Mouse (Mus musculus) bone marrow macrophage, adult 2 months (primary cell): ENCODE measurements around the gene Csf2ra. TPM values are rescaled to one million over a fixed set of nuclear protein-coding genes. Genes with fewer than 3 reads are reported as not detected.
A peak's percentile ranks its signal among the peaks of the same experiment; 100 is the strongest.
"Not testable (repeated sequence)": the region's sequence is repeated elsewhere in the genome, so short reads cannot be mapped to it uniquely, and the experiment has no call there.

Experiments
- H3K27ac ChIP-seq: 2 replicates; pipeline ENCODE4 v1.5.1; 2012; ENCODE audit warnings: low read depth, low read length; ENCODE audit not compliant: insufficient read depth
- H3K4me1 ChIP-seq: 2 replicates; pipeline ENCODE4 v1.6.1; 2012; ENCODE audit warnings: low read length; ENCODE audit not compliant: control insufficient read depth, insufficient read depth
- H3K4me3 ChIP-seq: 2 replicates; pipeline ENCODE4 v1.5.1; 2012; ENCODE audit warnings: mild to moderate bottlenecking, low read length, moderate library complexity; ENCODE audit not compliant: insufficient read depth
- CTCF ChIP-seq: IDR thresholded peaks from 2 replicates; pipeline ENCODE4 v1.5.1; 2012; ENCODE audit warnings: low read depth, mild to moderate bottlenecking, low read length, moderate library complexity
- POLR2A ChIP-seq: IDR thresholded peaks from 2 replicates; pipeline ENCODE4 v1.6.1; 2012; ENCODE audit warnings: mild to moderate bottlenecking, low read depth, low read length, borderline replicate concordance
- polyA plus RNA-seq: library from polyadenylated mRNA; stranded (reverse); fragments of >200 nt; gene quantifications from 2 replicates; pipeline ENCODE4 v1.2.4, GENCODE M21; 2012; ENCODE audit not compliant: missing spikeins, insufficient read depth, insufficient read length

Gene Csf2ra
- polyA plus RNA-seq, 1 experiment: 503 TPM

DNA sequence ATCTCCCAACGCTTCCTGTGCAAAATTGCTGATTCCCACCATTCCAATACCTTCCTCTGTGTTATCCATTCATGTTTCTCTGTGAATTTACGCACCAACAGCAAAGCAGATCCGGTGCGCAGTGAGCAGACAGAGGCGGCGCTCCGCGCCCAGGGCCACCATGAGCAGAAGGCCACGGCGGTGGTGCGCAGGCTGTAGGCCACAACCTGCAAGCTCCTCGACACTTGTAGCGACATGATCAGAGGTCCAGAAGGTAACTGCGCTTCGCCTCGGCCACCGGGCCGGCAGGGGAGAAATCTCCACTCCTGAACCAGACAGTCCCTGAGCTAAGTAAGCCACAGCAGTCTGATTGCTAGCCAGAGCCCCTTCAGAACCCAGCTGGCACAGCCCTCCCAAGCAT is 29.5 kb upstream of the Csf2ra start:
- no peak for TF ChIP-seq CTCF
- TF ChIP-seq POLR2A: no peak
- no peaks in the 10 kb centered on the region for H3K4me1 ChIP-seq
- H3K4me3 ChIP-seq: no peak overlapping the region
- H3K27ac ChIP-seq: no peak overlapping the region

DNA sequence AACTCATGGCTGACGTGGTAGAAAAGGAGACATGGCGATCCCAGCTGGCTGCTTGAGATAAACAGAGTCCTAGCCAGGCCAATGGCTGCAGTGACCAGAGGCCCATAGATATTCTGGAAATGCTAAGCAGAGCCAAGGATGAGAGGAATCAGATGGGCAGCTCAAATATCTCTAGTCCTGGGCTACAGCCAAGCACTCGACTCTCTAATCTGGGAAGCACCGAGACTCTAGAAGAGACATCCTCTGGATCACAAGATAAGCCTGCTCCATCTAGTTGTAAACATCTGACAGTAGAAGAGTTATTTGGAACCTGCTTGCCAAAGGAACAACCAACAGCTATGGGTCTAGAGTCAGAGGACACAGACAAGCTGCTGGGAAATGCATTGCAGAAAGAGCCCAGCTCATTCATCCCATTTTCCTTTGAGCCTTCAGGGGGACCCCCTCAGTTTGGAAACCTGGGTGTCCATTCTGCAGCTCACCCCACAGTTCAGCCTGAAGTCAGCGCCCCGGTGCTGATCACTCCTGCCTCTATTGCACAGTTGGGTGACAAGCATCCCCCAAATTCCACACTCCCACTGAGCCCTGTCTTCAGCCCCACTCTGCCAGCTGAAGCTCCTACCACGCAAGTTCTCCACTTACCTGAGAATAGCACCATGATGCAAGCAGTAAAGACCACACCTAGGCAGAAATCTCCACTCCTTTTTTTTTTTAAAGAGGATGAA is 28.1 kb upstream of the Csf2ra start:
- Histone ChIP-seq H3K4me1 (no peaks in the 10 kb centered on the region), H3K4me3 (no peak overlapping the region), H3K27ac (no peak overlapping the region)
- no peak for TF ChIP-seq CTCF
- TF ChIP-seq POLR2A: no peak

GRCm38 (mm10) chr19:61247334-61247733 is 19.1 kb upstream of the Csf2ra start:
- H3K4me1 ChIP-seq: peaks cover 15% of the 10 kb centered on the region
- not testable (repeated sequence) for H3K4me3 ChIP-seq

DNA sequence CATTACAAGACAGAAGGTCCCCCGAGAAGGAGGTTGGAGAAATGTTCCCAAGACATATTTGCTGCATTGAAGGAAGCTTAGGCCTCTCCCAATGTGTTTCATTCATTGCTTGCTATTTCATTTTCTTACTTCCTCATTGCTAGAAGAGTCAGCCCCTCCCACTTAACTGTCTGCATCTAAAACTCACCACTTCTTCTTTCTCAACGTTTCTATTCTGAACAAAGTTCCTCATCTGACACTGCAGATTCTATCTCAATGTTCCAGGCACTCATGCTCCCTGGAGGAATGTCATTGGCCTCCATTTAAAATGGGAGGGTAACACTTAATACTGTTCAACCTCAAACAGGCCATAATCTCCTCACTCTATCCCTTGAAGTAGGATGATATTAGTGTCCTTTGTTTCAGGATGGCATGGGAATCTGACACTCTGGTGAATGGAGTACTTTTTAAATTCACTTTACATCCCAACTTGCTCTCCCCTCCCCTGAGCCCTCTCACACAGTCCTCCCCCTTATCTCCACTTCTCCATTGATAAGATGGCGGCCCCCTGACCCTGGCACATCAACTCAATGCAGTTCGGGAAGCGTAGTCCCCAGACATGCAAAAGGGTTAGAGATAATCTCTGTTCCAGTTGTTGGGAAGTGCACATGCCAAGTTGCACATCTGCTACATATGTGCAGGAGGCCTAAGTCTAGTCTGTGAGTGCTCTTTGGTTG is 16.6 kb upstream of the Csf2ra start:
- peaks cover 15% of the 10 kb centered on the region for H3K4me1 ChIP-seq
- no peak overlapping the region for H3K4me3 ChIP-seq
- peak overlapping the region; percentile 88 for H3K27ac ChIP-seq
- no peak for TF ChIP-seq POLR2A
- TF ChIP-seq CTCF: no peak

More at GRCm38 (mm10) chr19:61247334-61247733, 19.1 kb upstream of the Csf2ra start:
- H3K27ac ChIP-seq: not testable (repeated sequence)

DNA sequence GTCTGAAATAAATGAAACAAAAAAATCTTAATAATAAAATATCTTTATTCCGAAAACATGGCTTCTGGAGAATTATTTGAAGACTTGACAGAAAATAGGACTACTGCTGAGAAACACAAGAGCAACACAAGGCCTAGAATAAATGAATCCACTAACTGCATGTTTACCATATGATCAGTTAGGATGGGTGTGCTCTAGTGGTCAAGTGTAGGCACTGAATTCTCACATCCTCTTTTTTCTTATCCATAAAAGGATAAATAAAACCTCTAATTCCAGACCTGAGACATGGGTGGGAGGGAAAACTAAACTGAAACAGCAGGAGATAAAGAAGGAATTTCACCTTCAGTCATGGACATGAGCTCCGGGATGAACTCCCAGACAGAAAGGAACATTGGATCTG is 9.7 kb upstream of the Csf2ra start:
- Histone ChIP-seq H3K4me3 (no peak overlapping the region), H3K27ac (no peak overlapping the region), H3K4me1 (peaks cover 2% of the 10 kb centered on the region; the same call in 1 of the 2 replicates)
- TF ChIP-seq POLR2A (no peak), CTCF (no peak)

GRCm38 (mm10) chr19:61234532-61234931 is 6.3 kb upstream of the Csf2ra start:
- Histone ChIP-seq H3K4me3 (no peak overlapping the region), H3K4me1 (peaks cover 8% of the 10 kb centered on the region), H3K27ac (no peak overlapping the region)
- TF ChIP-seq CTCF (no peak), POLR2A (no peak)

DNA sequence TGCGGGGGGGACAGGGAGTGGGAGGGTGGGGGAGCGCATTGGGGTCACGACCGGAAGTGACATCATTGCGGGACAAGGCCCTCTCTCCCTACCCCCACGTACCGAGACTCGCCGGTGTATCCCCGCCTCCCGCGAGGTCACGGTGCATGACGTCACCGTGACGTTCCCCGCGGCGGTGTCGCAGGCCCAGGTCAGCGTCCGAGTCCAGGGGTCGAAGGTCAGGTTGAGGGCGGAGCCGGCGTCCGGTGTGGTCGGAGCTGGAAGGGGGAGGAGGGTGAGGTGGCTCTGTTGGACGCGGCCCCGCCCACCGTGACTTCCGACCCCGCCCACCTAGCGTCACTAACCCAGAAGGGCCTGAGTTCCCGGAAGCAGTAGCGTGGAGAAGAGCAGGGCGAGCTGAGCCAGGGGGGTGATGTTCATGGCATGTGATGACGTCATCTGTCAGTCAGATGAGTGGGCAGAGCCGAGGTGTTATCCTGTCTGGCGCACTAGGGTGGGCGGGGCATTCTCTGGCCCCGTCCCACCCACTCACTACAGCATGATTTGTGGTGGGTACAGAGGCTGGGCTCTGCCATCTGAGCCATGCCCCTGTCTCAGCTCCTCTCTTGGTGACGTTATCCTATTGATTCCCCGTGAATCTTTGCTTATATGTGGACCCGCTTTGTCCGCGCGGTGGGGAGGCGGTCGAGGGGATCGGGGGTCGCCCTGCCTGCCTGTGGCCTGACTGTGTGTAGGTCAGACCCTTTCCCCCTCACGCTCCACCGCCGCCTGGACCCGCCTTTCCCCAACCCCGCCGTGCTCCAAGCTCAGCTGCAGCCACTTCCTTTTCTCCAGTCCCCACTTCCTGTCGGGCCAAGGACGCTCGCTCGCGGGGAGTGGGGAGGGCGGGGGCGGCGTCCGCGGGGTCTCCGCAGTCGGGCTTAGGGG is 1.0 kb downstream of the Csf2ra start:
- TF ChIP-seq POLR2A: no peak
- peak overlapping the region; percentile 77 for H3K4me3 ChIP-seq
- peak overlapping the region; percentile 82 for H3K27ac ChIP-seq
- peaks cover 4% of the 10 kb centered on the region for H3K4me1 ChIP-seq

DNA sequence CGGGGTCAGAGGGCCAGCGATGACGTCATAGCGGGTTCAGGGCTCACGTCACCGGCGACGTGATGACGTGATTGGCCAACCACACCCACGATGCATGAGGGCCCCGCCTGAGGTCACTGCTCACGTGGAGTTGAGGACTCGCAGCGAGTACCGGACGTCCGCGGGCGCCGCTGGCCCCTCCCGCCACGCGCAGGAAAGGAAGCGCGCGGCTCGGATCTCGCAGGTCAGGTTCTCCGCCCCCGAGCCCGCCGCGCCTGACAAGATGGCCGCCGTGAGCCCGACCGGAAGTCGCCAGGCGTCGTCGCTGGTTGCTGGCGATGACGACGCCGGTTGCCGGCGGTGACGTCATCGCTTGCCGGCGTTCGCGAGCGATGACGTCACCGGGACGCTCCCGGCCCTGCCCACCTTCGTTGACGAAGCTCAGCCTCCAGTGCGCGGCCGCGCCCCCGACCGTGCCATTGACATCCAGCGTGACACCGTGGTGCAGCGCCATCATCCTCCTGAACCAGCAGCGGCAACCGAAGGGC is 1.8 kb downstream of the Csf2ra start:
- Histone ChIP-seq H3K27ac (no peak overlapping the region), H3K4me3 (peak overlapping the region; percentile 77; the same call in 1 of the 2 replicates), H3K4me1 (0 out of 2 replicates have a peak, but pooled peaks cover 2% of the 10 kb centered on the region)
- TF ChIP-seq CTCF (no peak), POLR2A (no peak)

DNA sequence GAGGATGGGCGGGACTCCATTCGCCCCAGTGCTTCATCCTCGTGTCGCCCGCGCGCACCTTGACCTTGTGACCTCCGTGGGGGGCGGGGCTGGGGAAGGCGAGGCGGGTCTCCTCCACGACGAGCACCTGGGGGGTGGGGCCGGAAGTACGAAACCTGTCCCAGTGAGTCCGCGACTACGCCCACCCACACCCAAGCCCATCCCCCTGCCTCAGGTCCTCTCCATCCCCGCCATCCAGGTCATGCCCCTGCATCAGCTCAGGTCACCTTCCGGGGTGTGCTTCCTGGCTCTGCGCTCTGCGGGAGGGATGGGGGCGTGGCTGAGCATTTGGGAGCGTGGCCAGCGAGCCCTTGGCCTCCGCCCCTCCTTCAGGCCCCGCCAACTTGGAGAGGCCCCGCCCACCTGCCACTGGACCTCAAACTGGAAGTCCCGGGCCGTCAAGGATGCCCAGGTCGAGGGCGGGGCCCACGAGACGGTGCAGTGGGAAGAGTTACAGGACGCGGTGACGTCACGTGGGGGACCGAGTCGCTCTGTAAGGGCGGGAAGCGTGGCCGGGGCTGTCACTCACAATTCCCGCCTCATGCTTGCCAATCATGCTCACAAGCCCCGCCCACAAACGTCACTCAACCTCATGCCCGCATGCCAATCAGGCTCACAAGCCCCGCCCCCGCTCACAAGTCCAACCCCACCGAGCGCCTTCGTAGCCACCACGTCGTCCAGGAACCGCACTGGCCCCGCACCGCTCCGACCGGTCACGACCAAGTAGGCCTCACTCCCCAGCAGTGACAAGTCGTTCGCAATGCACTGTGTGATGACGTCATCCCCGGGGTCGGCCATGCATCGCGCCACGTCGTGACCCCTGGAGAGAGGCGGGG is 2.5 kb downstream of the Csf2ra start:
- H3K4me1 ChIP-seq: 0 out of 2 replicates have a peak, but pooled peaks cover 2% of the 10 kb centered on the region
- TF ChIP-seq POLR2A (no peak), CTCF (no peak)
- H3K27ac ChIP-seq: no peak overlapping the region
- H3K4me3 ChIP-seq: no peak overlapping the region
